Mouse (Mus musculus) cortical plate, adult 2 months (tissue): ENCODE measurements around the gene 2610301B20Rik. TPM values are rescaled to one million over a fixed set of nuclear protein-coding genes. Genes with fewer than 3 reads are reported as not detected.

Source experiments
- H3K27ac ChIP-seq: fragments of 200-500 bp; 2 replicates; pipeline ENCODE4 v1.5.1; 2012; ENCODE audit warnings: low read length, control low read depth, inconsistent platforms; ENCODE audit not compliant: insufficient read depth
- H3K4me1 ChIP-seq: fragments of 200-500 bp; 2 replicates; pipeline ENCODE4 v1.6.1; 2011; ENCODE audit warnings: low read length; ENCODE audit not compliant: control insufficient read depth, insufficient read depth
- H3K4me3 ChIP-seq: fragments of 200-500 bp; 2 replicates; pipeline ENCODE4 v1.5.1; 2011; ENCODE audit warnings: mild to moderate bottlenecking, low read length, control low read depth; ENCODE audit not compliant: insufficient read depth
- CTCF ChIP-seq: fragments of 200-500 bp; IDR thresholded peaks from 2 replicates; pipeline ENCODE4 v1.5.1; 2011; ENCODE audit warnings: mild to moderate bottlenecking, control low read depth, low read length; ENCODE audit not compliant: insufficient read depth; ENCODE audit errors: extremely low read depth
- POLR2A ChIP-seq: fragments of 200-500 bp; IDR thresholded peaks from 2 replicates; pipeline ENCODE4 v1.6.1; 2011; ENCODE audit warnings: mild to moderate bottlenecking, low read length, control low read depth; ENCODE audit not compliant: insufficient read depth; ENCODE audit errors: extremely low read depth
- polyA plus RNA-seq: library from polyadenylated mRNA; depleted of rRNA; stranded (reverse); fragments of >200 nt; gene quantifications from 2 replicates; pipeline ENCODE4 v1.2.3, GENCODE M21; 2012

Gene 2610301B20Rik
- polyA plus RNA-seq, 1 experiment, result 44.5 TPM

GRCm38 (mm10) chr4:10932782-10933181 lies 58.5 kb downstream of the 2610301B20Rik start:
- Histone ChIP-seq H3K27ac (no peak overlapping the region), H3K4me1 (no peaks in the 10 kb centered on the region), H3K4me3 (no peak overlapping the region)
- TF ChIP-seq CTCF, result no peak
- no peak for TF ChIP-seq POLR2A

GRCm38 (mm10) chr4:10936766-10937165 lies 62.5 kb downstream of the 2610301B20Rik start:
- TF ChIP-seq CTCF (no peak), POLR2A (no peak)
- H3K27ac ChIP-seq, result no peak overlapping the region
- H3K4me3 ChIP-seq, result no peak overlapping the region
- H3K4me1 ChIP-seq, result no peaks in the 10 kb centered on the region
